Mouse (Mus musculus) retina, embryonic 14.5 days (tissue): ENCODE results near the gene Ceacam9.

ENCODE experiments used
- DNase-seq: peaks from one replicate; pipeline ENCODE4 v3.0.0-alpha.2; 2015; ENCODE audit warnings: low spot score

The Ceacam9 gene

DNA sequence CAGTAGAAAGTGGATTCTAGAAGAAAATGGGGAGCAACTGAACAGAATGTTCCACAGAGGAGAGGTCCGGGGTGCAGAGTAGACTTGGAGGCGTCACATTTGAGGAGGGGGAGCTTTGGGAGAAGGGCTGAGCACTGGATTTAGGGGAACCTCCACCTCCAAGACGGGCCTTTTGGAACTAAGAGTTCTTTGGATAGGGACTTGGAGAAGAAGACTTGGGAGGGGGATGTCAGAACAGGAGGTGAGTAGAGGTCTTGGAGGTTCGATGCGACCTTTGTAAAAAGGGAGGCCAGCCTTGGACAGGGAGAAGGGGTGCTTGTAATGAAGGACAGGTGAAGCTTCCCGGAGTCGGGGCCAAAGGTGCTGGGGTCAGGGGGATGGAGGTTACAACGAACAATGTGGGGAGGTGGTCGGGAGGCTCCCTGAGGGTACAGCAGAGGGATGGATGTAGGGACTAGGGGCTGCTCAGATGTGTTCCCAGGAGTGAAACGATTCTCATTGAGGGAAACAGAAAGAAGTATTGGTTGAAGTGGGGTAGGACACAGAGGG, 17.4 kb downstream of the Ceacam9 start:
- DNase-seq = no peak

DNA sequence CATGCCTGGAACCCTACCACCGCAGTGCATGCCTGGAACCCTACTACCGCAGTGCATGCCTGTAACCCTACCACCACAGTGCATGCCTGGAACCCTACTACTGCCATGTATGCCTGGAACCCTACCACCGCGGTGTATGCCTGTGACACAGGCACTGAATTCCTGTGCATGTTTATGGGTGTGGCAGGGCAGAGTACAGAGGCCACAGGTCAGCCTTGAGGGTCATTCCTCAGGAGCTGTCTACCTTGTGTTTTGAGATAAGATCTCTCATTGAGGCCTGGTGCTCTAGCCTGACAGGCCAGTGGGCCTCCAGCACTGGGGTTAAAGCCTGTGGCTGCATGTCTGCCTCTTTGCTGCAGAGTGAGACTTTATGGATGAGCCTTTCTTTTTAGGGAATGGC, 23.6 kb downstream of the Ceacam9 start:
- no peak for DNase-seq

DNA sequence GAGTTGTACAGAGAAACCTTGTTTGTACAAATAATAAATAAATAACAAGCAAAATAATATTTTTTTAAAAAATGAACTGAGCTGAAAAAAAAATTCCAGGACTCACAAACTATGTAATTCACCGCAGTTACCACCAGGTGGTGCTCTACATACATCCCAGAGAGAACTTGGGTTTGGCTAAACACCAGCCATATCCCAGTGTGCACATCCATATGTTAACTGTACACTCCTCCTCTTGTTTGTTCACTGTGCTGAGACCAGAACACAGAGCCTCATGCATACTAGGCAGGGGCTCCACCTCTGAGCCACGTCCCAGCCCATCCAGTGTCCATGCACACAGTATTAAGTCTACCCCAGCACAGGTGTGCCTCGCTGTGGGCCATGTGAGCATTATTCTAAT, 24.4 kb downstream of the Ceacam9 start:
- peak; percentile 85 for DNase-seq

DNA sequence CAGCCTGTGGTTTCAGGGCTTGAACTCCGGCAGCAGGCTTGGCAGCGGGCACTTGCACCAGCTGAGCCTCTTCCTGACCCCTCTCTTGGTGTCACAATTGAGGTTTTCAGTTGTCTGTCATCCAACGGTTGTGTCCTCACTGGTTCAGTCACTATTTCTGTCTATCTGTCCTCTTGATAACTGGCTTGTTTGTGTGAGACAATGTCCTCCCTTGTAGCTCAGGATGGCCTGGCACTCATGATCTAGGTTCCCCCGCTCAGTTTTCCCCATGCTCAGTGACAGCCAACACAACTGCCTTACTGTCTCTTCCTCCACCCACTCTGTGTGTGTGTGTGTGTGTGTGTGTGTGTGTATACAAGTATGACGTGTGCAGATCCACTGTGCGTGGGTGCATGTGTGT, 25.9 kb downstream of the Ceacam9 start:
- DNase-seq = no peak

DNA sequence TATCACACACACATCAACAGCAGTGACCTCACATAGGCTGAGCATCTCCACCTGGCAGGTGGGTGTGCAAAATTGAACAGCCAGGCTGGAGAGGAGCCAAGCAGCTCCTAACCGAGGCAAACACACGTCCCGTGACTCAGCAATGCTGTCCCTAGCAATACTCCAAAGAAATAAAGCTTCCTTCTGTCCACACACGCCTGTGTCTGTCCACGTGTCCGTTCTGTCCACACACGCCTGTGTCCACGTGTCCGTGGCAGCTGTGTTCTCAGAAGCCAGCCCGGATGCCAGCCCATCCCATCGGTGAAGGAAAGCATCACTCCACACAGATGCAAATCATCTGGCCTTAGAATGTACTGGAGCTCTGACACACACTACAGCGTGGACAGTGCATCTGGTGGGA, 30.3 kb downstream of the Ceacam9 start:
- DNase-seq = no peak

DNA sequence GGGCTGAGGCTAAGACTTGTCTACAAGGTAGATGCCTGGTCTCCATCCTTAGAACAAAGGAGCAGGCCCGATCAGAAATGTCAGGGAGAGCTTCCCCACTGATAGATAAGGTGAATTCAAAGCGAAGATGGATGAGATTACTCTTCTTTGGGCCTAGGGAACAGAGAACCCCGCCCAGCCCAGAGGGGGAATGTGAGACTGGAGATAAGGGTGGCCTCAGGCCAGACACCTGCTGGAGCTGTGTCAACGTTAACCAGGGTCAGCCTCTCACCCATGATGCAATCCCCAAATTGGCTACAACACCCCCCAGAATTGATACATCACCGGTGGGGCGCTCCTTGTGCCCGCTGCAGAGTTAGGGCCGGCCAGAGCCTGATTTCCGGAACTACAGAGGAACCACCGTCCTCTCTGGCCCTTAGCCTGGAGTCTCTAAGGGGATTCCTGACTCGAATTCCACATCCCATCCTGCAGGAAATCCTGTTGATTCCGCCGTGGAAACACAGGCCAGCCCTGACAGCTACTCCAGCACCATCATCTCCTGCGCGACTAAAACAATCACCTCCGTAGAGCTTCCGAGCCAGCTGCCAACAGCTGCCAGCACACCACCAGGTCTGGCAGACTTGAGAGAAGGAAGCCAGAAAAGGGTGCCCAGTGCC, 33.8 kb downstream of the Ceacam9 start:
- no peak for DNase-seq

DNA sequence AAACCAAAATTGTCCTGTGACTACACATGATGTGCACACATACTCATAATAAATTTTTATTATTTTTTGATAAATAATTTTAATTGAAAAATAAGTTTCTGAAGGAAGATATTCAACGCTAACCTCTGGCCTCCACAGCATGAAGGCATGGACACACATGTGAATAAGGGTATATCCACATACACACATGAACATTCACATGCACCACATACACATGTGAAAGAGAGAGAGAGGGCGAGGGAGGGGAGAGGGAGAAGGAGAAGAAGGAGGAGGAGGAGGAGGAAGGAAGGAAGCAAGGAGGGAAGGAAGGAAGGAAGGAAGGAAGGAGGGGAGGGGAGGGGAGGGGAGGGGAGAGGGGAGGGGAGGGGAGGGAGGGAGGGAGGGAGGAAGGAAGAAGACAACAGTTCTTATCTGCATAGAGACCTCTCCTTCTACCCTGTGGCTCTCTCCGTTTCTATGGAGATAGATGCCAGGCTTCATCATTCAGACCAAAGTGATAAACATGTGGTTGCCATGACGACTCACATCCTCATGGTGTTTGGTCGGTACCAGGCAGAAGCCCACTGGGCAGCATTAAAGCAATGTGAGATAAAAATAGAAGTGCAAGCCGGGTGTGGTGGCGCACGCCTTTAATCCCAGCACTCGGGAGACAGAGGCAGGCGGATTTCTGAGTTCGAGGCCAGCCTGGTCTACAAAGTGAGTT, 37.3 kb downstream of the Ceacam9 start:
- peak; percentile 46 for DNase-seq

DNA sequence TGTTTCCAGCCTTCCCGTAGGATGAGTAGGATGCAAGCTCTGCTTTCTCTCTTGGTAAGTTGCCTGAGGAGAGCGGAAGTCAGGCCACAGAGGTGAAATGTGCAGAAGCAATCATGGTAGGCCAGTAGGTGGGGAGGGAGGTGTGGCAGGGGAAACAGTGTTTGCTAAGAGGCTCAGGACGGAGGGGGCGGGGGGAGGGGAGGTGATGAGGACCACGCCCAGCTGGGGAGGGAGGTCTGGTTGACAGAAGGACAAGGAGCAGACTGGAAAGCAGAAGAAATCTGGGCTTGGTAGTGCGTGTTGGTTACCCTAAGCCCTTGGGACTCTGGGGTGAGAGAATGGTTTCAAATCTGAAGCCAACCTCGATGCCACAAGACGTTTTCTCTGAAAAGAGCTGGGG, 38.6 kb downstream of the Ceacam9 start:
- DNase-seq = no peak

DNA sequence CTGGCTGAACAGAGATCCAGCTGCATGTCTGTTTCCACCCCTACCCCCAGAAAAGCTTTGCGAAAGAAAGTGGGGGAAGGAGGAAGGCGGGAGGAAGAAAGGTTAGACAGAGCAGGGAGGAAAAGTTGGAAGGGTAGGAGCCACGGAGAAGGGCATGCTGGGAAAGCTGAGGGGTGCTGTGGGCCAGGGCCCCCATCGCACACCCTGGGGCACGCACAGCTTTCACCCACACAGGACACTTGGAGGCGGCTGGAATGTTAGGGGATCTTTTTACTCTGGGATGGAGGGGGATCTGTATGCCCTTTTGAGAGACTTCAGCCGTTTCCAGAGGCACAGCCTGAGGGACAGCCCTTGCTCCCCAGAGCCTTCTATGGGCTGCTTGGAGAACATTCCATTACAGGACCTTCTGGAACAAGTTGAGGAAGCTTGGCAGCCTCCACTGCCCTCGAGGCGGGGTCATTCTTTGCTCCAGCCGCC, 39.3 kb downstream of the Ceacam9 start:
- no peak for DNase-seq

DNA sequence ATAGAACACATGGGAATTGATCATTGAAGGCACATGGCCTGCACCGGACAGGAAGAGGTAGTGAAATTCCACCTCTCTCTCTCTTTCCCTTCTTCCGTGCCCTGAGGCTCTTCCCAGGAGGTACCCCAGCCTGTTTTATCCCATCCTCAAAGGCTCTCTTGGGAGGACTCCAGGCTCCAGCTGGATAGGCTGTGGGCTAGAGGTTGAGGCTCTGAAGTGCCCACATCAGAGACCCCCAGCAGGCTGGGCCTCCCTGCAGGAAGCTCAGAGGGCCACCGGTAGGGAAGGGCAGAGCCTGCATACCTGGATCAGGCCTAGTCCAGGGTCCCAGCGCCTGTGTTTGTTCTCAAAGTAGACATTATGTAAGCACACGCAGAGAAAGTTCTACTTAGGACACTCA, 39.9 kb downstream of the Ceacam9 start:
- no peak for DNase-seq

DNA sequence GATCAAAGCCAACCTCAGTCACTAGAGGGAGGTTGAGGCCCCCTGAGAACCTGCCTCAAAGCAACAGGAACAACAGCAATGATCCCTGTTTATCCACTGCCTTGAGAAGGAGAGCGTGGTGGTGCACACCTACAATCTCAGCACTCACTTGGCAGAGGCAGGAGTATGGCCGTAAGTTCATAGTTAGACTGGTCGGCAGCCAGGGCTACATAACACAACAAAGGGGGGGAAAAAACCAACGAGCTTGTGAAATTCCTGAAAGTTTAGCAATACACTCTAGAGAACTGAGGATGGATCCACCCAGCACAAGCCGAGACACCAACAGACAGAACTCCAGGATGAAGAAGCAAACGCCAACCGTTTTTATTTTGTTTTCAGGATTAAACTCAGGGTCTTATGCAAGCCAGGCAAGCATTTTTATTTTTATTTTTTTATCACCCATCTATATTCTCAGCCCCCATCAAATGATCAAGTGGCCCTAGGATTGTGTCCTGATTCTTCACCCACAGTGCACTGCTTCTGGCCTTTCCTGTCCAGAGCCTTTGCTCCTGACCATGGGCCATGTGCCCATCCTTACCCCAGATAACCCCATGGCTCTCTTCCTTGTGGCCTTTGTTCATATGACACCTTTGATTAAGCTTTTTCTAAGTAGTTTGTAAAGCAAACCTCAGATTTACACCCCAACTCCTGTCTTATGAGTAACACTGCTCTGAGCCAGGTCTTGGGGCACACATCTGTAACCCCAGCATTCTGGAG, 41.9 kb downstream of the Ceacam9 start:
- no peak for DNase-seq

DNA sequence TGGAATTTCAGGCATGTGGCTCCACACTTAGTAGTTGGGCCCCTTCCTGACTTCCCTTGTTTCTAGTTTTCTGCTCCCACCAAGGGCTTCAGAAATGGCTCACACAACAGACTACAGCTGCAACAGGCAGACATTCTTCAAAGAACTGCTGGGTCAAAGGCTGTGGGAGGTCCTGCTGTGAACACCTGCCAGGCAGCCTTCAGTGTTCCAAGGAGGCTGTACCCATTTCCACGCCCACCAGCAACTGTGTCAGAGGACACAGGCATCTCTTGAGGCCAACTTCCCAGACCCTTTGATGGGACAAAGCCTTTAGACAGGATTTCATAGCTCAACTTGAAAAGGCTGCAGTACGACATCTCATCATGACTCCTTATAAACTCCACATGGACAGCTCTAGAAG, 44.7 kb downstream of the Ceacam9 start:
- DNase-seq = no peak
